ENCODE assay signal across 14 mouse cellular contexts in genomic region chr10:9699071-9699761, GRCm38 (mm10). TPM values are rescaled to one million over a fixed set of nuclear protein-coding genes. Genes with fewer than 3 reads are reported as not detected.
DNase-seq lines count a peak whose midpoint lies in the region; ATAC-seq and TF ChIP-seq lines count a peak whose summit lies in the region.
"Had no signal": no experiment of that assay in that cellular context is flagged by ENCODE, and none has a peak within 500 bp of the region (broad histone marks: within the 10 kb centered on the region; RNA-seq: fewer than 3 reads in every experiment).

No protein-coding gene starts in this region.

- no peaks in the 10 kb centered on the region for H3K9me3 ChIP-seq in heart, embryonic 15.5 days (replicated peaks)
- H3K9me3 ChIP-seq in intestine, postnatal 0 days (ENCODE audit: control insufficient read depth) = no peaks in the 10 kb centered on the region
- H3K9me3 ChIP-seq: hindbrain, embryonic 12.5 days; liver, embryonic 13.5 days; megakaryocyte, embryonic 14.5 days had no signal

- no peak overlapping the region for H3K27ac ChIP-seq in heart, embryonic 15.5 days
- no peak overlapping the region for H3K27ac ChIP-seq in intestine, postnatal 0 days (ENCODE audit: low read depth, low read length)
- H3K27ac ChIP-seq: hindbrain, embryonic 12.5 days; layer of hippocampus, adult 2 months; liver, embryonic 13.5 days had no signal

- DNase-seq in adrenal gland, postnatal 14 days = peak; percentile 32
- DNase-seq in adrenal gland, adult 8-10 months = no peak
- peak; percentile 97 for DNase-seq in heart, adult 11 months
- DNase-seq in right cerebral cortex, adult 18-20 months = no peak
- no peak for DNase-seq in layer of hippocampus, postnatal 25 days (ENCODE audit: extremely low spot score in 1 of 2, low spot score in 1 of 2)
- DNase-seq: cerebellum, adult 8-10 months; liver, embryonic 13.5 days had no signal

- H3K4me2 ChIP-seq in heart, embryonic 15.5 days = peak overlapping the region; percentile 39
- peak overlapping the region; percentile 25 for H3K4me2 ChIP-seq in intestine, postnatal 0 days (replicated peaks; ENCODE audit: low read depth)
- H3K4me2 ChIP-seq: hindbrain, embryonic 12.5 days; liver, embryonic 13.5 days had no signal

- WGBS in heart, embryonic 15.5 days = 65% methylated on average over 22 of the region's 22 CpGs
- WGBS in intestine, postnatal 0 days = 55% methylated on average over 22 of the region's 22 CpGs

- no peaks in the 10 kb centered on the region for H3K36me3 ChIP-seq in heart, embryonic 15.5 days
- H3K36me3 ChIP-seq in intestine, postnatal 0 days (ENCODE audit: control insufficient read depth, insufficient read depth) = no peaks in the 10 kb centered on the region
- H3K36me3 ChIP-seq: hindbrain, embryonic 12.5 days; liver, embryonic 13.5 days had no signal

- no peak; the same call in 1 of the 2 replicates for ATAC-seq in heart, embryonic 15.5 days (replicated peaks; ENCODE audit: insufficient number of reproducible peaks, insufficient read depth, low FRiP score, low read depth)
- ATAC-seq in intestine, postnatal 0 days = peak; percentile 94
- no peak for ATAC-seq in cerebellum, adult (ENCODE audit: insufficient number of reproducible peaks, low FRiP score, low TSS enrichment)

- no peak for TF ChIP-seq CTCF in intestine, postnatal 0 days (IDR thresholded peaks at IDR 0.05; ENCODE audit: low read depth)

- no peaks in the 10 kb centered on the region for H3K4me1 ChIP-seq in heart, embryonic 15.5 days (replicated peaks)
- H3K4me1 ChIP-seq in intestine, postnatal 0 days (replicated peaks; ENCODE audit: control insufficient read depth, insufficient read depth, low read length) = no peaks in the 10 kb centered on the region
- H3K4me1 ChIP-seq: hindbrain, embryonic 12.5 days; liver, embryonic 13.5 days; megakaryocyte, embryonic 14.5 days had no signal

- H3K9ac ChIP-seq in heart, embryonic 15.5 days = no peak overlapping the region
- H3K9ac ChIP-seq in intestine, postnatal 0 days (ENCODE audit: low read depth, low read length) = no peak overlapping the region
- H3K9ac ChIP-seq: hindbrain, embryonic 12.5 days; liver, embryonic 13.5 days had no signal

- H3K4me3 ChIP-seq in heart, embryonic 15.5 days = no peak overlapping the region
- H3K4me3 ChIP-seq in intestine, postnatal 0 days (ENCODE audit: low read depth, low read length) = no peak overlapping the region
- H3K4me3 ChIP-seq: hindbrain, embryonic 12.5 days; layer of hippocampus, adult 2 months; liver, embryonic 13.5 days; megakaryocyte, embryonic 14.5 days had no signal

- H3K27me3 ChIP-seq in heart, embryonic 15.5 days = no peaks in the 10 kb centered on the region
- no peaks in the 10 kb centered on the region for H3K27me3 ChIP-seq in intestine, postnatal 0 days (replicated peaks; ENCODE audit: control insufficient read depth, insufficient read depth, low read length)
- H3K27me3 ChIP-seq: hindbrain, embryonic 12.5 days; liver, embryonic 13.5 days; megakaryocyte, embryonic 14.5 days had no signal

RNA-seq across cellular contexts. Expression of gene Samd5, which starts 24.2 kb away (rescaled TPM):
- total RNA-seq in adrenal gland, postnatal 14 days (2021) = 4.3 and 5.8 TPM in 2 replicates
- 10 to 100 TPM in 2 of 4 experiments, 1 to 10 TPM in 2; 2.5 to 16.0 (median 6.7) TPM for total RNA-seq in adrenal gland, adult 8-10 months (2022)
- 2.7 and 3.5 TPM in 2 replicates for polyA plus RNA-seq in heart, embryonic 15.5 days (2015; fragmentation: Nextera tagmentation; extraction: Ambion mirVana)
- 2.2 and 2.9 TPM in 2 replicates for polyA plus RNA-seq in intestine, postnatal 0 days (2015; fragmentation: Nextera tagmentation; extraction: Ambion mirVana)
- total RNA-seq in layer of hippocampus, postnatal 25 days (2021) = 10 to 100 TPM; 11.8 to 17.0 TPM
- total RNA-seq: neutrophil, adult 5-6 weeks had no signal

Comparison
In these comparisons a context has a peak if more than half of its experiments do, and no peak if none do; other contexts are left out.
1. DNase-seq: peak in adrenal gland, postnatal 14 days (single experiment) and heart, adult 11 months (single experiment); none in adrenal gland, adult 8-10 months (single experiment), right cerebral cortex, adult 18-20 months (single experiment) and layer of hippocampus, postnatal 25 days (0 of 2).